Mouse (Mus musculus): ENCODE results near the gene Abhd17a.

DNA sequence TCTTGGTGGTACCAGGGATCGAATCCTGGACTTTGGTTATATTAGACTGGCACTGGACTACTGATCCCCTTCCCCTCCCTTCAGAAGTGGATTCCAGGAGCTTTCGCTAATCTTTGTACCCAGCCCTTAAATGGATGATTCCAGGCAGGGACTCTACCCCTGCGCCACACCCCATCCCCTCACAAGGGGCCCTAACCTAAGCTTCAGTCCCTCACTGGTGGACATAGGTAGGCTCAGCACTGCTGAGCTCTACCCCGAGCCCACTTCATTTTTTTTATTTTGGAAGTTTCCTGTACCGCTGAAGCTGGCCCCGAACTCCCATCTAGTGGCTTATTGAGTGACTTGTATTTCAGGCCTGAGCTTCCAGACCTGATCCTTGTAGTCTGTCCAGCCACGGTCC, 13.2 kb upstream of the Abhd17a start:
- TF ChIP-seq CTCF (IDR thresholded peaks at IDR 0.05; ENCODE audit: low read depth) (no peak), EP300 (IDR thresholded peaks at IDR 0.05; ENCODE audit: low read depth) (no peak)

Data from liver, postnatal 0 days (tissue).